Mouse (Mus musculus) kidney, adult 2 months (tissue): ENCODE measurements around the gene Atp6v0d1.

Source experiments
- CTCF ChIP-seq: fragments of 200-500 bp; conservative IDR thresholded peaks from 2 replicates; pipeline ENCODE4 v1.5.1; 2011; ENCODE audit warnings: low read depth, mild to moderate bottlenecking, control low read depth, low read length, moderate library complexity, mixed read lengths; ENCODE audit not compliant: insufficient read depth, insufficient read length
- POLR2A ChIP-seq: fragments of 200-500 bp; IDR thresholded peaks from one replicate; pipeline ENCODE4 v1.6.1; 2011; ENCODE audit warnings: low read depth, low read length, control low read depth

DNA sequence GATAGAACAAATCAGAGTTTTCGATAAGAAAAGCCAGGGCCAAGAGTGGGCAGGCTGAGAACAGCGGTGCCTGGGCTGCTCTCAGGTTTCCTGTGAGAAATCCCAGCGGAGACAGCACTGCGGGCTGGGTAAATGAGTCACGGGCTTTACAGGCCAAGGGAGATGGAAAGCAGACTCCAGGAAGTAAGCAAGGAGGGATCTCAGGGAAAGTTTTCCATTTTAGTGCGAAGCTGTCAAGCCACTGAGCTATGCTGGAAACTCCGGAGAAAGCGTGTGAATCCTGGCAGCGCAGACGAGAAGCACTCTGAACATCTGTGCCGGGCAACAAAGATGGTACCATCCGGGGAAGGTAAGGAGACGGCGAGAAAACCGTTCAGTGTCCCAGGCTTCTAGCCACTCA is 28.0 kb upstream of the Atp6v0d1 start:
- TF ChIP-seq POLR2A: no peak
- TF ChIP-seq CTCF: no peak
